Mouse (Mus musculus): ENCODE measurements around the gene Ap1g1. TPM values are rescaled to one million over a fixed set of nuclear protein-coding genes. Genes with fewer than 3 reads are reported as not detected.

The Ap1g1 gene
- polyA plus RNA-seq (2014; fragmentation: Illumina TruSeq; extraction: RNeasy Lipid Tissue Mini Kit (QIAGEN cat#74804); ENCODE audit: low read depth, low replicate concordance): 37.3 TPM

DNA sequence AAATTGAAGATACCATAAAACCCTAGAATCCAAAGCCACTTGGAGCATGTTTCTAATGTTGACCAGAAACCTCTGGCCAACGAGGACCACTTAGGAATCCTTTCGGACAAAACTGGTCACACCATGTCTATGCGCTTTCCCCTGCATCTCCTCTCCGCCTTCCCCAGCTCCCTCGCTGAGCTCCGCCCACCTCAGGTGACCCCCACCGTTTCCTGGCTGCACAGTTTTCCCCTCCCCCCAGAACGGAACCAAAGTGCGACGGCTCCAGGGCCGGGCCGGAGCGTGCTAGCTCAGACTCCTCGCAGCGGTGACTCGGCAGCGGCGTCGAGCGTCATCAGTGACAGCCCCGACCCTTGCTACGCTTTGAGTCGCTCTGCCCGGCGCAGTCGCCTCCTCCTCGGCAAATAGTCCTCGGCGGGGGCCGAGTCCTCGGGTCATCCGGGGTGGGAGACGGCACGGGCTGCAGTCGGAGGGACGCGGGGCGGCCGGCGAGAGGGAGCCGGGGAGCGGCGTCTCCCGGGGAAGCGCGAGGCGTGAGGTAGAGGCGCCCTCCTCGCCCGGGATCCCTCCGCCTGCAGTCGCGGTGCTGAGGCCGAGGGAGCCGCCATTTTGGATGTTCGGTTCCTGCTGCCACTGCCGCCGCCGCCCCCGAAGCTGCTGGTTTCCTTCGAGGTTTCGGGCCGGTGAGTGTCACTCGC is at the start of gene Ap1g1:
Gene Ap1g1, plus strand, starts transcription at position 275 of the 698 bp plus-strand sequence.

GRCm38 (mm10) chr8:109737237-109738048 is 40.9 kb upstream of the Ap1g1 start, which contains the start of gene Atxn1l:
Gene Atxn1l, minus strand, starts transcription at chr8:109737739.

DNA sequence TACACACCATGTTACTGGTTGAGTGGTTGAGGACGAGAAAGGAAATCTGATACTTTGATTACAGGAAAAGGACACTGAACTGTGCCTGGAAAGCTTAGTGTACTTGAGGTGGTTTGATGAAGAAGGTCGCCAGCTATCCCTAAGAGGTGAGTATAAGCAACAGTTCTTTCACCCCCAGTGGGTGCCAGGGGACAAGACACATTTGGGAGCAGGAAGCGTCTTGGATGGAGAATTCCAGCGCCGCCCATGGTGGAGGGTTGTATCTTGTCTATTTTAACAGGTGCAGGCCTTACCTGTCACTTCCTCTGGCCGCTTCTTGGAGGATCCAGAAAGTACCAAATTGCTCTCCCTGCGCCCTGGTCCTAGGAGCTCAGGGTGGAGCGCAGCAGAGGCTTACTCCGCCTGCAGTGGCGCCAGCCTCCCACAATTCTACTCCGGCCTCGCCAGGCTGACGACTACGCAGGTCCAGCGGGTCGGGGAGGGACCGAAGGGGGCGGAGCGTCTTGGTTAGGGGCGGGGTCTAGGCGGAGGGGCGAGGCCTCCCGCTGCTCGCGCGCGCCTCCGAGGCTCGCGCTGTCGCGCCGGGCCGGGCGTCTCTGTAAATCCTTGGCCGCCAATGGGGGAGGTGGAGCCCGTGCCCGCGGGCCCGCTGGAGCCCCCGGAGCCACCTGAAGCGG is 89.8 kb downstream of the Ap1g1 start, which contains the start of gene Phlpp2:
Gene Phlpp2, plus strand, starts transcription at position 540 of the 677 bp plus-strand sequence.

Other genes with a start within 250 kb of the Ap1g1 start
- gene Dhx38, start 212.7 kb upstream of the Ap1g1 start, polyA plus RNA-seq (2014; fragmentation: Illumina TruSeq; extraction: RNeasy Lipid Tissue Mini Kit (QIAGEN cat#74804); ENCODE audit: low read depth, low replicate concordance): 11.7 TPM
- 4.7 TPM for gene Txnl4b, start 212.7 kb upstream of the Ap1g1 start, polyA plus RNA-seq (2014; fragmentation: Illumina TruSeq; extraction: RNeasy Lipid Tissue Mini Kit (QIAGEN cat#74804); ENCODE audit: low read depth, low replicate concordance)
- 15.0 TPM for gene Hp, start 199.4 kb upstream of the Ap1g1 start, polyA plus RNA-seq (2014; fragmentation: Illumina TruSeq; extraction: RNeasy Lipid Tissue Mini Kit (QIAGEN cat#74804); ENCODE audit: low read depth, low replicate concordance)
- gene Dhodh, start 169.9 kb upstream of the Ap1g1 start, polyA plus RNA-seq (2014; fragmentation: Illumina TruSeq; extraction: RNeasy Lipid Tissue Mini Kit (QIAGEN cat#74804); ENCODE audit: low read depth, low replicate concordance): 18.7 TPM
- gene Pkd1l3, start 164.0 kb upstream of the Ap1g1 start, polyA plus RNA-seq (2014; fragmentation: Illumina TruSeq; extraction: RNeasy Lipid Tissue Mini Kit (QIAGEN cat#74804); ENCODE audit: low read depth, low replicate concordance): not detected
- 47.1 TPM for gene Ist1, start 85.3 kb upstream of the Ap1g1 start, polyA plus RNA-seq (2014; fragmentation: Illumina TruSeq; extraction: RNeasy Lipid Tissue Mini Kit (QIAGEN cat#74804); ENCODE audit: low read depth, low replicate concordance)
- 6.4 TPM for gene Zfp821, start 73.0 kb upstream of the Ap1g1 start, polyA plus RNA-seq (2014; fragmentation: Illumina TruSeq; extraction: RNeasy Lipid Tissue Mini Kit (QIAGEN cat#74804); ENCODE audit: low read depth, low replicate concordance)
- 9.3 TPM for gene Atxn1l, start 40.8 kb upstream of the Ap1g1 start, polyA plus RNA-seq (2014; fragmentation: Illumina TruSeq; extraction: RNeasy Lipid Tissue Mini Kit (QIAGEN cat#74804); ENCODE audit: low read depth, low replicate concordance)
- 3.1 TPM for gene Phlpp2, start 90.0 kb downstream of the Ap1g1 start, polyA plus RNA-seq (2014; fragmentation: Illumina TruSeq; extraction: RNeasy Lipid Tissue Mini Kit (QIAGEN cat#74804); ENCODE audit: low read depth, low replicate concordance)
- gene Marveld3, start 183.6 kb downstream of the Ap1g1 start, polyA plus RNA-seq (2014; fragmentation: Illumina TruSeq; extraction: RNeasy Lipid Tissue Mini Kit (QIAGEN cat#74804); ENCODE audit: low read depth, low replicate concordance): not detected
- gene Tat, start 211.9 kb downstream of the Ap1g1 start, polyA plus RNA-seq (2014; fragmentation: Illumina TruSeq; extraction: RNeasy Lipid Tissue Mini Kit (QIAGEN cat#74804); ENCODE audit: low read depth, low replicate concordance): 2.2 TPM

All from heart, adult 10 weeks (tissue).